Mouse (Mus musculus) neural tube, embryonic 14.5 days (tissue): Measurements from ENCODE around the gene Usp12. TPM values are rescaled to one million over a fixed set of nuclear protein-coding genes. Genes with fewer than 3 reads are reported as not detected.

Experiments used
- ATAC-seq: fragments of 200-750 bp; cut with Nextera tagmentation; 2 replicates; pipeline ENCODE4 v1.8.0; 2017; ENCODE audit warnings: low read depth, mild to moderate bottlenecking, moderate TSS enrichment, moderate library complexity
- H3K27ac ChIP-seq: fragments of 300-500 bp; sonication (generic); 2 replicates; pipeline ENCODE4 v1.5.1; 2014; ENCODE audit warnings: low read depth, mild to moderate bottlenecking, control low read depth, low read length, moderate library complexity, mixed read lengths
- H3K27me3 ChIP-seq: fragments of 300-500 bp; sonication (generic); 2 replicates; pipeline ENCODE4 v1.6.1; 2014; ENCODE audit warnings: low read length; ENCODE audit not compliant: control insufficient read depth, insufficient read depth
- H3K36me3 ChIP-seq: fragments of 300-500 bp; sonication (generic); 2 replicates; pipeline ENCODE4 v1.6.1; 2014; ENCODE audit warnings: low read length, mixed read lengths; ENCODE audit not compliant: control insufficient read depth, insufficient read depth
- H3K4me1 ChIP-seq: fragments of 300-500 bp; sonication (generic); 2 replicates; pipeline ENCODE4 v1.6.1; 2014; ENCODE audit warnings: low read length; ENCODE audit not compliant: control insufficient read depth, insufficient read depth
- H3K4me2 ChIP-seq: fragments of 300-500 bp; sonication (generic); 2 replicates; pipeline ENCODE4 v1.6.1; 2014; ENCODE audit warnings: mild to moderate bottlenecking, low read depth, low read length, control low read depth
- H3K4me3 ChIP-seq: fragments of 300-500 bp; sonication (generic); 2 replicates; pipeline ENCODE4 v1.5.1; 2014; ENCODE audit warnings: low read depth, low read length, control low read depth, mixed read lengths
- H3K9ac ChIP-seq: fragments of 300-500 bp; sonication (generic); replicated peaks from 2 replicates; pipeline ENCODE4 v1.6.1; 2014; ENCODE audit warnings: low read depth, mild to moderate bottlenecking, control low read depth, low read length, mixed read lengths
- H3K9me3 ChIP-seq: fragments of 300-500 bp; sonication (generic); 2 replicates; pipeline ENCODE4 v1.6.1; 2016; ENCODE audit warnings: low read length; ENCODE audit not compliant: control insufficient read depth
- WGBS: fragments of 180-500 bp; shearing (Covaris S2); extraction: QIAGEN DNeasy Blood & Tissue Kit; methylation state at CpG from one replicate; pipeline ENCODE4 v1.1.7; 2014; 5-methylcytosine and 5-hydroxymethylcytosine counted together
- polyA plus RNA-seq: library from polyadenylated mRNA; unstranded; fragments of >200 nt; fragmentation: Nextera tagmentation; extraction: Ambion mirVana; gene quantifications from 2 replicates; pipeline ENCODE4 v1.2.1, GENCODE M21; 2014

Gene Usp12
- polyA plus RNA-seq, 1 experiment from 2014 or later, result 11.5 TPM

DNA sequence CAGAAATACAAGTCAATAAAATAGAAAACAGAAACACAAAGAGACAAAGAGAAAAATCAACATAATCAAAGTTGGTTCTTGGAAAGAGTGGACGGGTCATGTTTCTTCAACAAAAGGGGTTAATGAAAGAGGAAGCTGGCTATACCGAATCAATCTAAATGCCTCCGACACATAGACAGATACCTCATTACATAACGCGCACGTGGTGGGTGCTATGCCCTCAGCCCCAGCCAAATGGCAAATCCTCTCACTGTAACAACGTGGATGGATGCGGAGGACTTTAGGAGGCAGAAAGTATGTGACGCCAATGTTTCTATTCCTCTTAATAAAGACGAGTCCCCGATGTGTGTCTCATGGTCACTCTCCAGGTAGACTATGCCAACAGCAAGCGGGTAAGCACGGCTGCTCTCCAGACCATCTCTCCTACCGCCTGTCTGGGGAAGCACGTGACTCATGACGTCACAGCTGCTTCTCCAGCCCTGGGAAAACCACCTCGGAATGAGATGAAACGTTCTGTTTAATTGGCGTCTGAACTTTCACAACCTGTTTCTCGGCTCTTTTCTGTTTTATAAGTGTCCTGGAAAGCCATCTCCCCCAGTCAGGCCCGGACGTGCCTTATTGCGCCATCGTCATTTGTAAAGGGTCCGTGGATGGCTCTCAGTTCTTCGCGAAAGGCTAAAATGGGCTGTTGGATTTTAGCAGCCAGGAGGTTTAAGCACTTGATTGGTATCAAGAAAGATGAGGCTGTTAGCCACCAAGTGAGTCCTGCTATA lies 75.0 kb downstream of the Usp12 start:
- no peak overlapping the region for H3K4me2 ChIP-seq
- H3K9me3 ChIP-seq, result no peaks in the 10 kb centered on the region
- 79% methylated on average over 27 of the region's 27 CpGs for WGBS

DNA sequence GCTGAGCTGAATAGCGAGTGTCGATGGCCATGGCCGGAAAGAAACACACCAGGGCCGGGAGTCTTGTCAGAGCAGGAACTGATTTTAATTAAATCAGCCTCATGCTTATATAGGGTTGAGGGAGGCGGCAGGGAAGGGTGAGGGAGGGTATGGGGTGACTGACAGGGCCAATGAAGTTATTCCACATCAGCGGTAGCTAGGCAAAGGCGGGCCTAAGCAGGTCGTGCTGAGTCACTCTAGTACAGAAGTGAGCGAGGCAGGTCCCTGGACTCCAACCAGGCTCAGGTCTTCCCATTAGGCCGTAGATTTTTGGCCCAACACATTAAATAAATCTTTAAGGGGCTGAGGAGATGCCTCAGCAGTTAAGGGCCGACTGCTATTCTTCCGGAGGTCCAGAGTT lies 81.0 kb downstream of the Usp12 start:
- Histone ChIP-seq H3K9ac (no peak overlapping the region), H3K9me3 (no peaks in the 10 kb centered on the region), H3K27me3 (no peaks in the 10 kb centered on the region), H3K4me3 (no peak overlapping the region), H3K4me2 (no peak overlapping the region), H3K36me3 (no peaks in the 10 kb centered on the region), H3K27ac (no peak overlapping the region), H3K4me1 (peaks cover 11% of the 10 kb centered on the region; the same call in 1 of the 2 replicates)
- 93% methylated on average over 12 of the region's 12 CpGs for WGBS
- no peak for ATAC-seq

More for the DNA sequence above, 75.0 kb downstream of the Usp12 start:
- no peak overlapping the region for H3K27ac ChIP-seq
- no peak overlapping the region for H3K4me3 ChIP-seq
- 0 out of 2 replicates have a peak, but pooled peaks cover 4% of the 10 kb centered on the region for H3K4me1 ChIP-seq
- no peak overlapping the region for H3K9ac ChIP-seq
- ATAC-seq, result no peak
- no peaks in the 10 kb centered on the region for H3K27me3 ChIP-seq
- no peaks in the 10 kb centered on the region for H3K36me3 ChIP-seq

DNA sequence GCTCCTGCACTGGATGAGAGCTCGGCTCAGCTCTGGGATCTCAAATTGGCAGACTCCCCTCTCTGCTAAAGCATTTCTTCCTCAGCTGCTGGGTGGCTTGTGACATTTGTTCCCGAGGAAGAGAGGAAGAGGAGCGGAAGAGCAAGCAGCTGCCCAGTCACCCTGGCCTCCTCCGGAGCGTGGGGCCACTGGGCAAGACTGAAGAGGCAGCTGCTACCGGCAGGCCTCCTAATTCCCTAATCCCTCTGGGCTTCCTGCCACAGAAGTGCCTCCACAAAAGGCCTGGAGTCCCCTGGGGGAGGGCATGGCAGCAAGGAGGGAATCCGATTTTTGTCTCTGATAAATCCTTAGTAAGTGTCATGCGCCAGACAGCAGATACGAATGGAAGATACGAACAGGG lies 81.7 kb downstream of the Usp12 start:
- H3K4me1 ChIP-seq, result peaks cover 11% of the 10 kb centered on the region; the same call in 1 of the 2 replicates
- peak overlapping the region; percentile 30; the same call in 1 of the 2 replicates for H3K4me2 ChIP-seq
- WGBS, result 40% methylated on average over 10 of the region's 10 CpGs
- peak; percentile 23 for ATAC-seq
- no peaks in the 10 kb centered on the region for H3K9me3 ChIP-seq
- peak overlapping the region; percentile 79 for H3K27ac ChIP-seq
- H3K9ac ChIP-seq, result no peak overlapping the region
- H3K36me3 ChIP-seq, result no peaks in the 10 kb centered on the region
- H3K4me3 ChIP-seq, result no peak overlapping the region
- no peaks in the 10 kb centered on the region for H3K27me3 ChIP-seq

DNA sequence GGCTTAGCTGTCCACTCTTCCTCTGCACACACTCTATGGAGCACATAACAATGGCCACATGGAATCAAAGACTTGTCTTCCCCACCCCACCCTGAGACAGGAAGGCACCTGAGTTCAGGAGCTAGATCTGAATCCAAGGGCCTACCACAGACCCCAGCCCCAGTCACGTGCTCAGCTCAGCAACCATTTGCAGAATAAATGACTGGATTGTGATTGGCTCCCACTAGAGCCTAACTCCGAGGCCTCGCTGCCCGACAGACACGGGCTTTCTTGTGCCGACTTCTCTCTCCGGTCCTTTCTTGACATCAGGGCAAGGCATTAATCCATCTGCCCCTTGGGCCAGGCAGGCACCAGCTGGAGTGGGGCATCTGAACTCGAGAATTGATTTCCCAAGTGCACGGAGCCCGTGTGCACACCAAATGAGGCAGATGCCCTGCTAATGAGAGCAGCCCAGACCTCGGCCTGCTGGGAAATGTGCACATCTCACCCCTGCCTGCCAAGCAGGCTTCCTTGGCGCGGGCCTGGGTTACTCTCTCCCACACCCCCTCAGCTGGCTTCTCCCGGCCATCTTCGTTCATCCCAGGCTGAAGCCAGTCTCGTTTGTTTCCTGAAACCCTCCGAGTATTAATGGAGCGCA lies 82.4 kb downstream of the Usp12 start:
- Histone ChIP-seq H3K27me3 (no peaks in the 10 kb centered on the region), H3K4me3 (no peak overlapping the region), H3K4me1 (peaks cover 11% of the 10 kb centered on the region; the same call in 1 of the 2 replicates), H3K36me3 (no peaks in the 10 kb centered on the region), H3K27ac (peak overlapping the region; percentile 79), H3K9ac (peak overlapping the region; percentile 28; the same call in 1 of the 2 replicates), H3K9me3 (no peaks in the 10 kb centered on the region), H3K4me2 (peak overlapping the region; percentile 30; the same call in 1 of the 2 replicates)
- peak; percentile 82 for ATAC-seq
- 27% methylated on average over 18 of the region's 18 CpGs for WGBS

DNA sequence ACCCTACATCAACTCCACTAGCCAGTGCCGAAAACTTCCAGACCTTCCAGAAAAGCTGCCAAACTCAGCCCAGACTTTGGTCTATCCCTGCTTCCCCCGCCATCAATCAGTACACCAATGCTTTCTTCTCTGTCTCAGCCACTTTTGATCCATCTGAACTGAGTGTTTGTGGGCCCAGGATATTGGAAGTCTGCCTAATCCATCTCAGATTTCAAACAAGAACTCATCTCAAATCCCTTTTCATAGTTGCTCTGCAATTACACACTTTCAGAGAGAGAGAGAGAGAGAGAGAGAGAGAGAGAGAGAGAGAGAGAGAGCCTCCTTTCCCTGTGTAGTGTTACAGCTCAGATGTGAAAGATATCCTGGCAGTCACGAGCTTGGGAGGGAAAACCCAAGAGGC lies 85.4 kb downstream of the Usp12 start:
- ATAC-seq, result no peak
- no peak overlapping the region for H3K27ac ChIP-seq
- WGBS, result 62% methylated on average over 3 of the region's 3 CpGs

DNA sequence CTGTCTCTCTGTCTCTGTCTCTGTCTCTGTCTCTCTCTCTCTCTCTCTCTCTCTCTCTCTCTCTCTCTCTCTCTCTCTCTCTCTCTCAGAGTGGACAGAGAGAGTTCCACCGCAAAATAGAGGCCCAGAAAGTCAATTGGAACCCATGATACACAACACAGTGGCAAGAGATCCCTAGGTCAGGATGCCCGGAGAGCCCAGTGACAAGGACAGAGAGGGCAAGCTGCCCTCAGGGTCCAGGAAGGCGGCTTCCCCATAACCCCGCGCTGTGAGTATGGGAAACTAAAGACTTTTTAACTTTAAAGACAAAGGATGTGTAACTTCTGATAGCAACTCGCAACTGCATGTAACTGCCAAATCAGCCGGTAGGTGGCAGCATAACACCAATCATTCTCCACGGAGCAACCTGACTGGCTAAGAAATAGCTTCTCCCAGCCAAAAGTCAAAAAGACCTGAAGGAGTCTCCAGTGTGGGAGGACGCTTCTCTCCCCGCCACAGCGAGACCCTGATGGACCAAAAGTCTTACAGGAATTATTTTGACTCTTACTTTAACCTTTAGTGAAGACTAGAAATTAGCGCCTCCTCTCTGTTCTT lies 88.9 kb downstream of the Usp12 start:
- Histone ChIP-seq H3K27ac (no peak overlapping the region), H3K27me3 (no peaks in the 10 kb centered on the region), H3K36me3 (no peaks in the 10 kb centered on the region), H3K4me1 (no peaks in the 10 kb centered on the region), H3K4me2 (no peak overlapping the region), H3K4me3 (no peak overlapping the region), H3K9ac (no peak overlapping the region), H3K9me3 (no peaks in the 10 kb centered on the region)
- peak; percentile 45; the same call in 1 of the 2 replicates for ATAC-seq
- WGBS, result 13% methylated on average over 12 of the region's 12 CpGs

More for the DNA sequence above, 85.4 kb downstream of the Usp12 start:
- Histone ChIP-seq H3K27me3 (no peaks in the 10 kb centered on the region), H3K4me2 (no peak overlapping the region), H3K4me1 (peaks cover 11% of the 10 kb centered on the region; the same call in 1 of the 2 replicates), H3K9ac (no peak overlapping the region), H3K36me3 (no peaks in the 10 kb centered on the region), H3K4me3 (no peak overlapping the region), H3K9me3 (no peaks in the 10 kb centered on the region)

DNA sequence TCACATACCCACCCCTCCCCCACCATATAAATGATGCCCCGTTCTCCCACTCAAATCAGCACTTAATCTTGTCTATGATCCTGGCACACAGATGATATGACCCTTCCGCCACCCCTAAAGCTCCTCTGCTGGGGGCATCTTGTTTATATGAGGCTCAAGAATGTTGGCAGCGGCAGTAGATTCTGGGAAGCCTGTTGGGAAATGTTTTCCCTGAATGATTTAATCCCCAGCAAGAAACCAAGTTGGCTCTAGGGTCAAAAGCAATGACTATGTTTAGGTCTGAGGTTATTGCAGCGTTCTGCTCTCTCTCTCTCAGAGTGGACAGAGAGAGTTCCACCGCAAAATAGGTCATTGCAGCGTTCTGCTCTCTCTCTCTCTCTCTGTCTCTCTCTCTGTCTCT lies 89.4 kb downstream of the Usp12 start:
- Histone ChIP-seq H3K27me3 (no peaks in the 10 kb centered on the region), H3K27ac (no peak overlapping the region), H3K4me2 (no peak overlapping the region), H3K4me1 (no peaks in the 10 kb centered on the region), H3K36me3 (no peaks in the 10 kb centered on the region), H3K9me3 (no peaks in the 10 kb centered on the region), H3K9ac (no peak overlapping the region), H3K4me3 (no peak overlapping the region)
- WGBS, result 79% methylated on average over 6 of the region's 6 CpGs
- no peak for ATAC-seq

DNA sequence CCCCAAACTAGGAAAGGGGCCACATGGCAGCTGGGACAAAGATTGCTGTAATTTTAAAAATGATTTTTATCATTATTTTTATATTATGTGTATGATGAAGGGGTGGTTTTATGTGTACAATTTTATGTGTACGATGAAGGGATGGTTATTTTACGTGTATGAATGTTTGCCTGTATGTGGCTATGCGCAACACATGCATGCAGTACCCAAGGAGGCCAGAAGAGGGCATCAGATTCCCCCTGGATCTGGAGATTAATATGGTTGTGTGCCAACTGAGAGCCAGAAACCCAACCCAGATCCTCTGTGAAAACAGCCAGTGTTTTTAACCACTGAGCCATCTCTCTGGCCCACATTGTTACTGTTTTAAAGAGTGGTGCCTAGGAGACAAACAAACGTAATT lies 90.6 kb downstream of the Usp12 start:
- no peaks in the 10 kb centered on the region for H3K36me3 ChIP-seq

DNA sequence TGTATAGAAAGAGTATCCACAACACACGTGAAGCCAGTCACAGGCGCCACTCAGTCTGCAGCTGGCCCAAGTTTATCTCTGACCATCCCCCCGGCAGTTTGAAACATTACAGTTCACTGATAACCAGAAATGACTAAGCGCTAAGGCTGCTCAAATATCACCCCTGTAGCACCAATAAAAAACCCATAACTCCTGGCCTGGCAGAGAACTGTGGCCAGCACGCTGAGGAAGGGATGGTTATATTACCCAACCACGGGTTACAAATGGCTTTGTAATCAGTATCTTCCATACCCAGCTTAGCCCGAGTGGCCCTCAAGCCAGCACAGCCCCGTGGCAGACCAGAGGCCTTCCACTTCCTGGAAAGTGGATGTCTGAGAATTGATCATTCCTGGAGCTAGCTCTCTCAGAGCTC lies 91.1 kb downstream of the Usp12 start:
- 72% methylated on average over 8 of the region's 8 CpGs for WGBS
- Histone ChIP-seq H3K4me3 (no peak overlapping the region), H3K9me3 (no peaks in the 10 kb centered on the region), H3K27ac (no peak overlapping the region), H3K4me1 (no peaks in the 10 kb centered on the region), H3K27me3 (no peaks in the 10 kb centered on the region), H3K36me3 (no peaks in the 10 kb centered on the region), H3K9ac (no peak overlapping the region), H3K4me2 (no peak overlapping the region)
- no peak for ATAC-seq

More for the DNA sequence above, 90.6 kb downstream of the Usp12 start:
- Histone ChIP-seq H3K4me1 (no peaks in the 10 kb centered on the region), H3K27me3 (no peaks in the 10 kb centered on the region), H3K27ac (no peak overlapping the region), H3K9me3 (no peaks in the 10 kb centered on the region), H3K4me2 (no peak overlapping the region), H3K4me3 (no peak overlapping the region), H3K9ac (no peak overlapping the region)
- WGBS, result 90% methylated on average over 4 of the region's 4 CpGs
- ATAC-seq, result no peak
